Mouse (Mus musculus) spleen, adult 2 months (tissue): ENCODE data around the gene Olfr1377.

Experiments
- CTCF ChIP-seq: fragments of 200-500 bp; IDR thresholded peaks from 2 replicates; pipeline ENCODE4 v1.5.1; 2011; ENCODE audit warnings: mild to moderate bottlenecking, inconsistent platforms; ENCODE audit not compliant: insufficient read depth, insufficient read length, insufficient replicate concordance; ENCODE audit errors: extremely low read depth
- POLR2A ChIP-seq: fragments of 200-500 bp; IDR thresholded peaks from 2 replicates; pipeline ENCODE4 v1.6.1; 2011; ENCODE audit warnings: low read depth, low read length, inconsistent platforms

GRCm38 (mm10) chr11:50952290-50952689 is 29.5 kb upstream of the Olfr1377 start:
- TF ChIP-seq CTCF (no peak), POLR2A (no peak)
